Mouse (Mus musculus): ENCODE measurements around the gene Rplp0. TPM values are rescaled to one million over a fixed set of nuclear protein-coding genes. Genes with fewer than 3 reads are reported as not detected.
A peak's percentile ranks its signal among the peaks of the same experiment; 100 is the strongest.

Gene Rplp0
- polyA plus RNA-seq (2011; ENCODE audit: insufficient read length, low read depth, missing spikeins), result 3,023 and 3,024 TPM in 2 replicates

DNA sequence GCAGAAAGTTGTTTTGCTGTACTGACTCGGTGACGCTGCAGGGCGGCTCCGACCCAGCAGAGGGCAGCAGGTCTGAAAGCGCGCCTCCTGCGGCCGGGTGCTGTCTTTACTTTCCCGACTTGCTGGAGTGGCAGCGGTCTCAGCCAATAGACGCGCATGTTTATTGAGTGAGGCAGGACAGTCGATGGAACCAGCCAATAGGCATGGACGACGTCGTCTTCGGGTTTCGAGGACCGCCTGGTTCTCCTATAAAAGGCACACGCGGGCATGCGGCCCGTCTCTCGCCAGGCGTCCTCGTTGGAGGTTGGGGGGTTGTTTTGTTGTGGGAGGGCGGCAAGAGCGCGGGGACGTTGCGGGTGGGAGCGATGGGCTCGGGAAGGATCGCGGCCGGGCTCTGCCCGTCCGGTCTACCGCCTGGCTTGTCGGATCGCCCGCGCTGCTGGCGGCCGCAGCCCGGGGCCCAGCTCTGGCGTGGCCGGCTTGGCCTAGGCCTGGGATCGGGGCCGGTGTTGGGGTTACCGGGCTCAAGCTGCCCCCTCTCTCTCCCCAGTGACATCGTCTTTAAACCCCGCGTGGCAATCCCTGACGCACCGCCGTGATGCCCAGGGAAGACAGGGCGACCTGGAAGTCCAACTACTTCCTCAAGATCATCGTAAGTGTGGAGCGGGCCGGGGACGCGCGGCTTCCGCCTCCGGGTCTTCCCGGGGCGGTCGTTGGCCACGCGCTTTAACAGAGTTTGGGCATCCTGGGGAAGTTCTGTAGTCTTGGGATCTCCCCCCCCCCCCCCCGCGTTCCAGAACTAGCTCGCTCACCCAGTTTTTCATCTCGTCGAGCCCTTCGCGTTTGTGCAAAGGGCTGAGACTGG, at the start of gene Rplp0:
TSS of gene Rplp0 (plus strand) at position 231 of the 865 bp plus-strand sequence.
- TF ChIP-seq POLR2A (IDR thresholded peaks at IDR 0.05; ENCODE audit: low read depth, low read length), result peak; percentile 99
- TF ChIP-seq CTCF (IDR thresholded peaks at IDR 0.05; ENCODE audit: borderline replicate concordance, insufficient read depth, low read length), result peak; percentile 90
- Histone ChIP-seq H3K4me3 (ENCODE audit: insufficient read depth, low read length) (peak within 1 kb of the TSS; percentile 86), H3K27ac (ENCODE audit: insufficient read depth, low read length) (peak within 1 kb of the TSS; percentile 59), H3K4me1 (ENCODE audit: control insufficient read depth, insufficient read depth, low read length) (peaks cover 4% of the 10 kb centered on the region; the same call in 1 of the 2 replicates)

DNA sequence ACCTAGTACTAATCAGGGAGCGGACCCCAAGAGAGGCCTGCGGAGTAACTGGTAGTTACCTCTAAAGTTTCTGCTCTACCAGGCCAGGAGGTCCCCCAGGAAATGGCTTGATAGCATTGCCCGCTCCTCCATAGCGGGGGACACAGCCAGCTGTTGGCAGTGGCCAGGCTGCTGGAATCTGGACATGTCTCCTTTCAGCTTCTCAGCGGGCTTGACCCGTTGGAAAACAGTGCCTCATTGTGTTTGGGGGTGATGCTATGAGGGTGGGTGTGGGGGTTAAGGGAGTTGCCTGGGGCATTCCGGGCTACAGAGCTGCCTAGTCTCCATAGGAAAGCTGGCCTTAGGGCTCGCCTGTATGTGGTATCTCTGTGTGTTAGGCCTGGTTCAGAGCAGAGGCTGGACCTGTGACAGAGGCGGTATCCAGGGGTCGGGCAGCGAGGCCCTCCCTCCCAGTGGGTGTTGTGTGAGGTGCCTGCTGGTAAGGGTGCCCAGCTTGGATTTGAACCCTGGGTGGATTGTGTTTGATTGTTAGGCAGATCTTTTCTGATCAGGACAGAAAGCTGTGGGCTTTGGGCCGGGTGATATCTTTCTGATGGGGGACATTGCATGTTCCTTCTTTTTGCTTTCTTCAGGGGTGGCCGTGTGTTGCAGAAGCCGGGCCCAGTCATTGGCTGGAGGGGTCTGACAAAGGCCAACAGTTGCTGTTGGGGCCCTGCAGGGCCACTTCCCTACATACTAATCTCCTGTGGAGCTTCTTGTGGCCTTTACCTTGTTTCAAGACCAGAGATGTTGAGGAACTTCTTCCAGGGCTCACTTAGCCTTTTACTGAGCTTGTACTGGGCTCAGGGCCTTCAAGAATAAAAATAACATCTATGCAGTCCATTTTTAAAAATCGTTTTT, 49.2 kb upstream of the Rplp0 start:
- Histone ChIP-seq H3K27ac (ENCODE audit: insufficient read depth, low read length) (no peak overlapping the region), H3K4me3 (ENCODE audit: insufficient read depth, low read length) (0 out of 2 replicates have a peak overlapping the region, but pooled peaks have one; percentile 8), H3K4me1 (ENCODE audit: control insufficient read depth, insufficient read depth, low read length) (peaks cover 9% of the 10 kb centered on the region)
- no peak for TF ChIP-seq POLR2A (IDR thresholded peaks at IDR 0.05; ENCODE audit: low read depth, low read length)
- TF ChIP-seq CTCF (IDR thresholded peaks at IDR 0.05; ENCODE audit: borderline replicate concordance, insufficient read depth, low read length), result no peak

DNA sequence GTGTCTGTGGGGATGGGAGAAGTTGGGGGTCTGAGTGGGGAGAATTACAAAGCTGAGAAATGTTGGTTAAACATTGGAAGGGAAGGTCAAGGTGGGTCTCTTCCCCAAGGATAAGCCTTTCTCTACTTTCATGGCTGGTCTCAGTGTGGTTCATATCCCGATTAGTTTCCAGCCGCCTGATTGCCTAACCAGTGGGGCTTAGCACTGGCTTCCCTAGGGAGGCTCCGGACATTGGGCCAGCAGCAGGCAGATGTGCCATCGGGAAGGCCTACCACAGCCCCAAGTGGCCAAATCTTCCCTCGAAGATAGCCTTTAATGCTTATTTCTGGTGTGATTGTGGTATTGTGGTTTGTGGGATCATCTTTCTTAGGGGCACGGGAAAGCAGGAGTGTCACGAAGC, 46.9 kb upstream of the Rplp0 start:
- Histone ChIP-seq H3K27ac (ENCODE audit: insufficient read depth, low read length) (no peak overlapping the region), H3K4me3 (ENCODE audit: insufficient read depth, low read length) (no peak overlapping the region), H3K4me1 (ENCODE audit: control insufficient read depth, insufficient read depth, low read length) (peaks cover 13% of the 10 kb centered on the region)
- TF ChIP-seq CTCF (IDR thresholded peaks at IDR 0.05; ENCODE audit: borderline replicate concordance, insufficient read depth, low read length) (no peak), POLR2A (IDR thresholded peaks at IDR 0.05; ENCODE audit: low read depth, low read length) (no peak)

DNA sequence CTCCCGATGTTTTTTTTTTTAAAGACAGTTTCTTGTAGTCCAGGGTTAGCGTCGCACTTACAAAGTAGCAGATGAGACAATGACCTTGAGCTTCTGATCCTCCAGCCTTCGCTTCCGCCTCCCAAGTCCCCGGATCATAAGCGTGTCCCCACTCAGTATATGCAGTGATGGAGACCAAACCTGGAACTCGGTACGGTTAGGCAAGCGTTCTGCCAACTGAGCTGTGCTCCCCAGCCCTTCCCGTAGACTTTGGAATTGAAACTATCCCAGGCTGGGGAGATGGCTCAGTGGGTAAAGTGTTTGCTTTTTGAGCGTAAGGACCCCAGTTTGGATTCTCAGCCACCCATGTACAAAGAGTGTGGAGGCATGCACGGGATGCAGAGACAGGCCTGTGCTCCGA, 46.0 kb upstream of the Rplp0 start:
- TF ChIP-seq CTCF (IDR thresholded peaks at IDR 0.05; ENCODE audit: borderline replicate concordance, insufficient read depth, low read length), result no peak
- no peak for TF ChIP-seq POLR2A (IDR thresholded peaks at IDR 0.05; ENCODE audit: low read depth, low read length)
- Histone ChIP-seq H3K4me3 (ENCODE audit: insufficient read depth, low read length) (no peak overlapping the region), H3K4me1 (ENCODE audit: control insufficient read depth, insufficient read depth, low read length) (peaks cover 13% of the 10 kb centered on the region), H3K27ac (ENCODE audit: insufficient read depth, low read length) (no peak overlapping the region)

DNA sequence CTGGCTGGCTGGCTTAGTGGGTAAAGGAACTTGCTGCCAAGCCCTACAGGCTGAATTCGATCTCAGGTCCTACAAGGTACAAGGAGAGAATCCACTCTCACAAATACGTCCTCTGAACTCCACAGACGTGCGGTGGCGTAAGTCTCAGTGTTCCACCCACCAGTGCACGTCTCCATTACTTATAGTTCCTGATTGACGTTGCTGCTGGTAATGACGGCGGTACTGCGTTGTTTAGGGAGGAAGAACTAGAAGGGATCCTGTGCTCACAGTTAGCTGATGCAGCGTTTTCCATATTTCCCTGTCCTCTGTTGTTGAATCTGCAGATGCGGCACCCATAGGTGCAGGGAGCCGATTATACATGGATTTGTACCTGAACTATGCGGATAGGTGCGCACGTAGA, 45.5 kb upstream of the Rplp0 start:
- Histone ChIP-seq H3K27ac (ENCODE audit: insufficient read depth, low read length) (no peak overlapping the region), H3K4me3 (ENCODE audit: insufficient read depth, low read length) (no peak overlapping the region), H3K4me1 (ENCODE audit: control insufficient read depth, insufficient read depth, low read length) (peaks cover 13% of the 10 kb centered on the region)
- TF ChIP-seq POLR2A (IDR thresholded peaks at IDR 0.05; ENCODE audit: low read depth, low read length), result no peak
- TF ChIP-seq CTCF (IDR thresholded peaks at IDR 0.05; ENCODE audit: borderline replicate concordance, insufficient read depth, low read length), result no peak

DNA sequence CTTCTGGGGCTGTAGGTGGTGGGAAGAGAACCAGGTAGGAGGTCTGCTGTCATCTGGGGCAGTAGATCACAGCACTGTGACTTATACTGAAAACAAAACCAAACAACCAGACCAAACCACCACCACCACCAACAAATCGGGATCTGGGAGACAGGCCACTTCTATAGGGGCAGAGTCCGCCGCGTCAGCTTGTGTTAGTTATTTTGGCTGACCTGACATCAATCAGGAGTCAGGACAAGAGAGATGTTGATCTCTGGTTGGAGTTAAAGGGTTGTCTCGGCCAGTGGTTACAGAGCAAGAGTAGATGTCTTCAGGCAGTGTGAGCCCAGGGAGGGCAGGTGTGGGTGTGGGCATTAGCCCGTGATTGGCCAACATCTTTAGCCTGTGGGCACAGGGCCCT, 44.9 kb upstream of the Rplp0 start:
- Histone ChIP-seq H3K27ac (ENCODE audit: insufficient read depth, low read length) (peak overlapping the region; percentile 48), H3K4me1 (ENCODE audit: control insufficient read depth, insufficient read depth, low read length) (peaks cover 13% of the 10 kb centered on the region), H3K4me3 (ENCODE audit: insufficient read depth, low read length) (no peak overlapping the region)
- TF ChIP-seq POLR2A (IDR thresholded peaks at IDR 0.05; ENCODE audit: low read depth, low read length) (no peak), CTCF (IDR thresholded peaks at IDR 0.05; ENCODE audit: borderline replicate concordance, insufficient read depth, low read length) (no peak)

DNA sequence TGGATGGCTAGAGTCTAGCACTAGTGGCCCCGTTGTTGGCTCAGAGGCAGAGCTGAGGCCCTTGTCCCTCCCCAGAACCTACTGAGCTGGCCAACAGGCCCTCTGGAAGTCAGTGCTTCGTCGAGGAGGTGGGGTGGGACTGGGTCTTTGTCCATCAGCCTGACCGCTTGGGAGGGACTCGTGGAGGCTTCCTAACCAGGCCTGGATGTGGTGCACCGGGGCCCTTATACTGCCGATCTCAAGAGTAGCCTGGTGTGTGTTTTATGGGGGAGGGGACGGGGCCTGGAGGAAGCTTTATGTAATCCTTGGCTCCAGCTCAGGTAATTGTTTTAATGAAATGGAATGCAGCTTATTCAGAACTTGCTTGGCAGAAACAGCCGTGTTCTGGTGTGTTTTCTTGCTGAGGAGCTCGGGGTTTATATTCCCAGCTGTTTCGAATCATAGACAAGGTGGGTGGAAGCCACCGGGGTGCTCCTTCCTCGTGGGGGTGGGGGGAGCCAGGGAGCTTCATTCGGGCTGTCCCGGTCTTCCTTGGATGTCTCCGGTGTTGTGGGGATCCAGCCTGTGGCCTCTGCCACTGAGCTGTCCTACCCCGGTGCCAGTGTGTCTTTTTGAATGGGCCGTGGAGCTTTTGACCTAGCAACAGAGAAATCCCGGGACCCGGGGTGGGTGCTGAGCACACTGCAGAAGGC, 44.2 kb upstream of the Rplp0 start:
- H3K4me1 ChIP-seq (ENCODE audit: control insufficient read depth, insufficient read depth, low read length), result peaks cover 13% of the 10 kb centered on the region
- H3K27ac ChIP-seq (ENCODE audit: insufficient read depth, low read length), result peak overlapping the region; percentile 48
- H3K4me3 ChIP-seq (ENCODE audit: insufficient read depth, low read length), result no peak overlapping the region
- TF ChIP-seq CTCF (IDR thresholded peaks at IDR 0.05; ENCODE audit: borderline replicate concordance, insufficient read depth, low read length) (no peak), POLR2A (IDR thresholded peaks at IDR 0.05; ENCODE audit: low read depth, low read length) (no peak)

DNA sequence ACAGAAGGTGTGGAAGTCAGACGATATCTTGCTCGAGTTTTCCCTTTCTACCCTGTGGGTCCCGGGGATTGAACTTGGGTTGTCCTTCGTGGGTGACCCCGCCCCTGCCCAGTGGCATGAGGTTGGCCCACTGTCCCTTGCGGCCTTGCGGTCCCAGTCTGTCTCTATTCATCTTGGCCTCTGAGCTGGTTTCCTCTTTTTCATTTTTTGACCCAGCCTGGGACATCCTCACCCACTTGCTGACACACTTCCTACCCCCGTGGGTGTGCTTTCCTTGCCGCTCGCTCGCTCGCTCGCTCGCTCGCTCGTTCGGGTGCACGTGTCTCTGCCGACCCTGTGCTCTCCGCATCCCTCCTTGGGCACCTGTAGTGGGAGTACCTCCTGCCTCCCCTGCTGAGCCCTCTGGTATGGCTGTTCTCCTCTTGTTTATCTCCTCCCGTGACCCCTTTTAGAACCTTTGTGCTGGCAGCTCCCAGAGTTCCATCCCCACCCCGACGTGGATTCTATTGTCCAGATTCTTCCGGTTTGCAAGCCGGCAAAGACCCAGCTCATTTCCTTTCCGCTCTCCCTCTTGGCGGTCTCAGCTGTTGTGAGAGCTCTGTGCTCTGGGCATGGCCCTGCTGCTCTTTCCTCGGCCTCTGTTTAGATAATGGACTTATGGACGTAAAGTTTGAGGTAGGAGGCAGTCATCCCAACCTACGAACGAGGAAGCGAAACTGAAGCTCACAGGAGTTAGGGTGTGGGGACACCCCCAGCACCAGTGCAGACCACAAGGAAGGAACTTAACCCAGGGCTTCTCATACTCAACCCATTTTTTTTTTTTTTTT, 43.0 kb upstream of the Rplp0 start:
- peaks cover 13% of the 10 kb centered on the region for H3K4me1 ChIP-seq (ENCODE audit: control insufficient read depth, insufficient read depth, low read length)
- TF ChIP-seq POLR2A (IDR thresholded peaks at IDR 0.05; ENCODE audit: low read depth, low read length), result no peak
- TF ChIP-seq CTCF (IDR thresholded peaks at IDR 0.05; ENCODE audit: borderline replicate concordance, insufficient read depth, low read length), result no peak
- H3K4me3 ChIP-seq (ENCODE audit: insufficient read depth, low read length), result no peak overlapping the region

More for the DNA sequence above, 43.0 kb upstream of the Rplp0 start:
- no peak overlapping the region for H3K27ac ChIP-seq (ENCODE audit: insufficient read depth, low read length)
